Mouse (Mus musculus): ENCODE data around the gene Gm38655. TPM values are rescaled to one million over a fixed set of nuclear protein-coding genes. Genes with fewer than 3 reads are reported as not detected.

The Gm38655 gene
- polyA plus RNA-seq, 1 experiment from 2014 or later: 4.3 TPM

- Histone ChIP-seq H3K36me3 (no peaks in the 10 kb centered on the region), H3K9ac (no peak overlapping the region), H3K27me3 (replicated peaks) (0 out of 2 replicates have a peak, but pooled peaks cover 3% of the 10 kb centered on the region), H3K4me3 (replicated peaks) (no peak overlapping the region), H3K9me3 (no peaks in the 10 kb centered on the region), H3K4me1 (0 out of 2 replicates have a peak, but pooled peaks cover 3% of the 10 kb centered on the region), H3K4me2 (no peak overlapping the region), H3K27ac (no peak overlapping the region)
- ATAC-seq (ENCODE audit: insufficient read depth, low FRiP score, low read depth): no peak
- 28% methylated on average over 7 of the region's 7 CpGs for WGBS
Observed at GRCm38 (mm10) chr17:25123979-25124378, 51.3 kb downstream of the Gm38655 start.

Other genes with a start within 250 kb of the Gm38655 start
- 29.2 and 31.3 TPM in 2 replicates for gene Mapk8ip3, start 238.5 kb downstream of the Gm38655 start, polyA plus RNA-seq (2015; fragmentation: Nextera tagmentation; extraction: Ambion mirVana)
- gene Jpt2, start 214.8 kb downstream of the Gm38655 start, polyA plus RNA-seq (2015; fragmentation: Nextera tagmentation; extraction: Ambion mirVana): 183 and 204 TPM in 2 replicates
- 7.1 and 7.6 TPM in 2 replicates for gene Cramp1l, start 159.7 kb downstream of the Gm38655 start, polyA plus RNA-seq (2015; fragmentation: Nextera tagmentation; extraction: Ambion mirVana)
- gene Ift140, start 159.4 kb downstream of the Gm38655 start, polyA plus RNA-seq (2015; fragmentation: Nextera tagmentation; extraction: Ambion mirVana): 18.9 and 21.6 TPM in 2 replicates
- gene Tmem204, start 91.9 kb downstream of the Gm38655 start, polyA plus RNA-seq (2015; fragmentation: Nextera tagmentation; extraction: Ambion mirVana): 23.5 and 23.7 TPM in 2 replicates
- 38.6 and 40.2 TPM in 2 replicates for gene Telo2, start 59.5 kb downstream of the Gm38655 start, polyA plus RNA-seq (2015; fragmentation: Nextera tagmentation; extraction: Ambion mirVana)
- 0.12 and 0.36 TPM in 2 replicates for gene Ptx4, start 54.7 kb downstream of the Gm38655 start, polyA plus RNA-seq (2015; fragmentation: Nextera tagmentation; extraction: Ambion mirVana)
- 18.1 and 21.1 TPM in 2 replicates for gene Clcn7, start 42.1 kb downstream of the Gm38655 start, polyA plus RNA-seq (2015; fragmentation: Nextera tagmentation; extraction: Ambion mirVana)
- gene Ccdc154, start 13.0 kb downstream of the Gm38655 start, polyA plus RNA-seq (2015; fragmentation: Nextera tagmentation; extraction: Ambion mirVana): 0.46 and 0.62 TPM in 2 replicates
- gene BC003965, start 9.1 kb upstream of the Gm38655 start, polyA plus RNA-seq (2015; fragmentation: Nextera tagmentation; extraction: Ambion mirVana): 34.1 and 35.5 TPM in 2 replicates
- gene Unkl, start 12.9 kb upstream of the Gm38655 start, polyA plus RNA-seq (2015; fragmentation: Nextera tagmentation; extraction: Ambion mirVana): 7.2 TPM in 2 replicates
- gene Gnptg, start 64.7 kb upstream of the Gm38655 start, polyA plus RNA-seq (2015; fragmentation: Nextera tagmentation; extraction: Ambion mirVana): 41.9 and 44.2 TPM in 2 replicates
- gene Tsr3, start 64.7 kb upstream of the Gm38655 start, polyA plus RNA-seq (2015; fragmentation: Nextera tagmentation; extraction: Ambion mirVana): 42.8 and 43.1 TPM in 2 replicates
- 3.3 and 7.2 TPM in 2 replicates for gene Baiap3, start 80.9 kb upstream of the Gm38655 start, polyA plus RNA-seq (2015; fragmentation: Nextera tagmentation; extraction: Ambion mirVana)
- 503 and 542 TPM in 2 replicates for gene Ube2i, start 99.2 kb upstream of the Gm38655 start, polyA plus RNA-seq (2015; fragmentation: Nextera tagmentation; extraction: Ambion mirVana)
- gene Prss34, start 122.9 kb upstream of the Gm38655 start, polyA plus RNA-seq (2015; fragmentation: Nextera tagmentation; extraction: Ambion mirVana): 1.8 TPM in 2 replicates
- not detected in 2 replicates for gene Prss28, start 133.2 kb upstream of the Gm38655 start, polyA plus RNA-seq (2015; fragmentation: Nextera tagmentation; extraction: Ambion mirVana)
- not detected in 2 replicates for gene Prss29, start 143.2 kb upstream of the Gm38655 start, polyA plus RNA-seq (2015; fragmentation: Nextera tagmentation; extraction: Ambion mirVana)
- 0.24 and 0.64 TPM in 2 replicates for gene Tpsab1, start 170.1 kb upstream of the Gm38655 start, polyA plus RNA-seq (2015; fragmentation: Nextera tagmentation; extraction: Ambion mirVana)
- gene Tpsb2, start 190.8 kb upstream of the Gm38655 start, polyA plus RNA-seq (2015; fragmentation: Nextera tagmentation; extraction: Ambion mirVana): 10.4 and 14.3 TPM in 2 replicates
- gene Tpsg1, start 193.8 kb upstream of the Gm38655 start, polyA plus RNA-seq (2015; fragmentation: Nextera tagmentation; extraction: Ambion mirVana): 3.5 and 4.7 TPM in 2 replicates